Mouse (Mus musculus): ENCODE measurements around the gene Actr1b.
"Not testable (repeated sequence)": the region's sequence is repeated elsewhere in the genome, so short reads cannot be mapped to it uniquely, and the experiment has no call there.

Gene Actr1b

GRCm38 (mm10) chr1:36707166-36707565 lies 7.1 kb downstream of the Actr1b start:
- in situ Hi-C loops (cut with MboI, MseI): no loop called here

GRCm38 (mm10) chr1:36697030-36697429 lies 17.2 kb downstream of the Actr1b start:
- in situ Hi-C loops (cut with MboI, MseI): loop anchor here (10.0 to 25.0 kb wide), 2 partner anchors 135 to 1428 kb away; partner anchors contain the start of genes Rev1 and Sema4c

GRCm38 (mm10) chr1:36696411-36696810 lies 17.8 kb downstream of the Actr1b start:
- in situ Hi-C loops (cut with MboI, MseI): loop anchor here (10.0 to 25.0 kb wide), 2 partner anchors 134 to 1428 kb away; partner anchors contain the start of genes Rev1 and Sema4c

- in situ Hi-C loops (cut with MboI, MseI): loop anchor here (10.0 to 25.0 kb wide), 2 partner anchors 133 to 1430 kb away; partner anchors contain the start of genes Rev1 and Sema4c
Observed at GRCm38 (mm10) chr1:36694871-36695270, 19.4 kb downstream of the Actr1b start.

- in situ Hi-C loops (cut with MboI, MseI): loop anchor here (10.0 to 25.0 kb wide), 2 partner anchors 129 to 1433 kb away; partner anchors contain the start of genes Rev1 and Sema4c
Observed at GRCm38 (mm10) chr1:36691271-36692155, 22.7 kb downstream of the Actr1b start, which contains the start of gene Cox5b. TSS of gene Cox5b (plus strand) at chr1:36691449.

- in situ Hi-C loops (cut with MboI, MseI): loop anchor here (10.0 to 25.0 kb wide), 2 partner anchors 128 to 1434 kb away; partner anchors contain the start of genes Rev1 and Sema4c
Observed at GRCm38 (mm10) chr1:36690671-36691235, 23.5 kb downstream of the Actr1b start.

- in situ Hi-C loops (cut with MboI, MseI): loop anchor here (25.0 kb wide), 1 partner anchor 122 kb away; the partner anchor contains the start of gene Sema4c
Observed at GRCm38 (mm10) chr1:36683810-36684467, 30.3 kb downstream of the Actr1b start.

GRCm38 (mm10) chr1:36682620-36683355 lies 31.4 kb downstream of the Actr1b start, which contains the start of gene Fam178b:
TSS of gene Fam178b (minus strand) at chr1:36683183.
- in situ Hi-C loops (cut with MboI, MseI): loop anchor here (25.0 kb wide), 1 partner anchor 120 kb away; the partner anchor contains the start of gene Sema4c

GRCm38 (mm10) chr1:36680893-36681292 lies 33.3 kb downstream of the Actr1b start:
- in situ Hi-C loops (cut with MboI, MseI): loop anchor here (25.0 kb wide), 1 partner anchor 119 kb away; the partner anchor contains the start of gene Sema4c

GRCm38 (mm10) chr1:36674936-36675335 lies 39.3 kb downstream of the Actr1b start:
- in situ Hi-C loops (cut with MboI, MseI): loop anchor here (5.0 to 25.0 kb wide), 2 partner anchors 33 to 113 kb away; partner anchors contain the start of gene Sema4c

GRCm38 (mm10) chr1:36672648-36673350 lies 41.4 kb downstream of the Actr1b start:
- in situ Hi-C loops (cut with MboI, MseI): no loop called here

GRCm38 (mm10) chr1:36671260-36671659 lies 43.0 kb downstream of the Actr1b start:
- in situ Hi-C loops (cut with MboI, MseI): no loop called here

- in situ Hi-C loops (cut with MboI, MseI): no loop called here
Observed at GRCm38 (mm10) chr1:36670256-36670655, 44.0 kb downstream of the Actr1b start.

- in situ Hi-C loops (cut with MboI, MseI): not testable (repeated sequence)
Observed at GRCm38 (mm10) chr1:36668007-36668406, 46.2 kb downstream of the Actr1b start.

GRCm38 (mm10) chr1:36665934-36666333 lies 48.3 kb downstream of the Actr1b start:
- in situ Hi-C loops (cut with MboI, MseI): no loop called here

GRCm38 (mm10) chr1:36665165-36665723 lies 49.0 kb downstream of the Actr1b start:
- in situ Hi-C loops (cut with MboI, MseI): no loop called here

- in situ Hi-C loops (cut with MboI, MseI): no loop called here
Observed at GRCm38 (mm10) chr1:36664457-36664856, 49.8 kb downstream of the Actr1b start.

GRCm38 (mm10) chr1:36658621-36659399 lies 55.4 kb downstream of the Actr1b start:
- in situ Hi-C loops (cut with MboI, MseI): no loop called here

All from regulatory T cell (primary cell).